Mouse (Mus musculus) G1E (cell line): Measurements from ENCODE around the gene Pitpna. TPM values are rescaled to one million over a fixed set of nuclear protein-coding genes. Genes with fewer than 3 reads are reported as not detected.

Experiments
- ATAC-seq: 2 replicates; pipeline ENCODE4 v1.8.0; 2016; ENCODE audit warnings: mild to moderate bottlenecking; ENCODE audit not compliant: insufficient number of reproducible peaks, poor library complexity, low FRiP score, severe bottlenecking; ENCODE audit errors: extremely low read depth
- DNase-seq: peaks from one replicate; pipeline ENCODE4 v3.0.0; 2012; ENCODE audit warnings: low spot score
- H3K27me3 ChIP-seq: 2 replicates; pipeline ENCODE4 v1.6.1; 2012; ENCODE audit warnings: mild to moderate bottlenecking, low read length, inconsistent platforms; ENCODE audit not compliant: insufficient read depth
- H3K36me3 ChIP-seq: replicated peaks from 2 replicates; pipeline ENCODE3; 2012; ENCODE audit warnings: mild to moderate bottlenecking, inconsistent platforms
- H3K4me1 ChIP-seq: 2 replicates; pipeline ENCODE4 v1.6.1; 2012; ENCODE audit warnings: low read depth, low read length, inconsistent platforms, mixed read lengths; ENCODE audit not compliant: insufficient read depth
- H3K4me3 ChIP-seq: 2 replicates; pipeline ENCODE4 v1.5.1; 2012; ENCODE audit warnings: low read depth, mild to moderate bottlenecking, inconsistent platforms, low read length, moderate library complexity, mixed read lengths
- H3K9me3 ChIP-seq: replicated peaks from 2 replicates; pipeline ENCODE4 v1.6.1; 2012; ENCODE audit warnings: inconsistent platforms
- CTCF ChIP-seq: IDR thresholded peaks from 2 replicates; pipeline ENCODE4 v1.5.1; 2012; ENCODE audit warnings: low read depth, low read length, inconsistent platforms, mixed read lengths
- GATA1 ChIP-seq: IDR thresholded peaks from 2 replicates; pipeline ENCODE4 v1.6.1; 2012; ENCODE audit warnings: borderline replicate concordance, low read length, inconsistent platforms, mixed read lengths
- GATA2 ChIP-seq: IDR thresholded peaks from 2 replicates; pipeline ENCODE4 v1.6.1; 2012; ENCODE audit warnings: low read depth, low read length, inconsistent platforms, borderline replicate concordance
- POLR2AphosphoS5 ChIP-seq: IDR thresholded peaks from 2 replicates; pipeline ENCODE4 v1.6.1; 2012; ENCODE audit warnings: low read depth, low read length, inconsistent platforms; ENCODE audit not compliant: insufficient replicate concordance
- TAL1 ChIP-seq: conservative IDR thresholded peaks from 2 replicates; pipeline ENCODE4 v1.6.1; 2012; ENCODE audit warnings: low read depth, low read length, inconsistent platforms, mixed read lengths
- polyA plus RNA-seq: library from polyadenylated mRNA; stranded (reverse); fragments of >175 nt; gene quantifications from 2 replicates; pipeline ENCODE4 v1.2.3, GENCODE M21; 2012
- total RNA-seq, 2 experiments: library from RNA; stranded (forward) in 1 of 2; stranded (reverse) in 1 of 2; fragments of 200-1000 nt in 1 of 2; fragments of >200 nt in 1 of 2; fragmentation: Nextera tagmentation in 1 of 2; gene quantifications; 2 replicates each; pipeline ENCODE4 v1.2.3; 2014 to 2017

Gene Pitpna
- total and polyA plus RNA-seq, 3 experiments = 24.5 to 97.5 (median 43.2) TPM

GRCm38 (mm10) chr11:75570375-75571125 is 17.3 kb upstream of the Pitpna start:
- no peak overlapping the region for H3K4me3 ChIP-seq
- ATAC-seq (no peak), DNase-seq (no peak)
- TF ChIP-seq POLR2AphosphoS5 (no peak), GATA1 (no peak), GATA2 (no peak), CTCF (no peak), TAL1 (no peak)
- H3K4me1 ChIP-seq = peaks cover 50% of the 10 kb centered on the region
- H3K9me3 ChIP-seq = no peaks in the 10 kb centered on the region
- peaks cover 58% of the 10 kb centered on the region for H3K36me3 ChIP-seq
- peaks cover 23% of the 10 kb centered on the region for H3K27me3 ChIP-seq

- peaks cover 45% of the 10 kb centered on the region for H3K4me1 ChIP-seq
- no peak overlapping the region for H3K4me3 ChIP-seq
Measured at GRCm38 (mm10) chr11:75571126-75571990, 16.5 kb upstream of the Pitpna start.

GRCm38 (mm10) chr11:75572301-75572791 is 15.6 kb upstream of the Pitpna start:
- Histone ChIP-seq H3K9me3 (no peaks in the 10 kb centered on the region), H3K4me3 (no peak overlapping the region), H3K4me1 (peaks cover 38% of the 10 kb centered on the region), H3K27me3 (peaks cover 37% of the 10 kb centered on the region), H3K36me3 (peaks cover 43% of the 10 kb centered on the region)
- ATAC-seq (no peak), DNase-seq (no peak)
- TF ChIP-seq POLR2AphosphoS5 (no peak), GATA1 (no peak), GATA2 (no peak), CTCF (no peak), TAL1 (no peak)

More at GRCm38 (mm10) chr11:75571126-75571990, 16.5 kb upstream of the Pitpna start:
- H3K27me3 ChIP-seq = peaks cover 29% of the 10 kb centered on the region
- H3K36me3 ChIP-seq = peaks cover 51% of the 10 kb centered on the region
- TF ChIP-seq GATA2 = no peak
- TF ChIP-seq POLR2AphosphoS5 = no peak
- no peak for TF ChIP-seq GATA1
- no peak for TF ChIP-seq CTCF
- no peak for TF ChIP-seq TAL1
- DNase-seq (no peak), ATAC-seq (no peak)
- H3K9me3 ChIP-seq = no peaks in the 10 kb centered on the region

GRCm38 (mm10) chr11:75572854-75573650 is 14.8 kb upstream of the Pitpna start:
- DNase-seq (peak; percentile 82), ATAC-seq (peak; percentile 68; the same call in 1 of the 2 replicates)
- Histone ChIP-seq H3K4me1 (peaks cover 35% of the 10 kb centered on the region), H3K36me3 (peaks cover 37% of the 10 kb centered on the region), H3K4me3 (no peak overlapping the region; the same call in 1 of the 2 replicates), H3K9me3 (no peaks in the 10 kb centered on the region), H3K27me3 (peaks cover 40% of the 10 kb centered on the region)
- TF ChIP-seq POLR2AphosphoS5 (no peak), CTCF (peak; percentile 74)

GRCm38 (mm10) chr11:75574378-75575123 is 13.3 kb upstream of the Pitpna start:
- Histone ChIP-seq H3K9me3 (no peaks in the 10 kb centered on the region), H3K27me3 (peaks cover 47% of the 10 kb centered on the region), H3K4me1 (peaks cover 31% of the 10 kb centered on the region), H3K4me3 (no peak overlapping the region), H3K36me3 (peaks cover 22% of the 10 kb centered on the region)
- DNase-seq (no peak), ATAC-seq (no peak)
- TF ChIP-seq TAL1 = no peak
- TF ChIP-seq POLR2AphosphoS5 = no peak
- TF ChIP-seq CTCF = no peak
- no peak for TF ChIP-seq GATA2
- TF ChIP-seq GATA1 = no peak
